Mouse (Mus musculus) frontal cortex, adult 2 months (tissue): ENCODE data around the gene Fndc3a. TPM values are rescaled to one million over a fixed set of nuclear protein-coding genes. Genes with fewer than 3 reads are reported as not detected.

Experiments
- DNase-seq, 2 experiments: peaks; one replicate each; pipeline ENCODE4 v3.0.0; 2022; ENCODE audit warnings: low spot score in 1 of 2; ENCODE audit errors: extremely low spot score in 1 of 2
- polyA plus RNA-seq: library from polyadenylated mRNA; depleted of rRNA; stranded (reverse); fragments of >200 nt; gene quantifications from 2 replicates; pipeline ENCODE4 v1.2.3, GENCODE M21; 2012; rRNA removed

Fndc3a gene
- polyA plus RNA-seq, 1 experiment, result 24.8 TPM

GRCm38 (mm10) chr14:72558795-72559194 lies 151.0 kb downstream of the Fndc3a start:
- no peak for DNase-seq

DNA sequence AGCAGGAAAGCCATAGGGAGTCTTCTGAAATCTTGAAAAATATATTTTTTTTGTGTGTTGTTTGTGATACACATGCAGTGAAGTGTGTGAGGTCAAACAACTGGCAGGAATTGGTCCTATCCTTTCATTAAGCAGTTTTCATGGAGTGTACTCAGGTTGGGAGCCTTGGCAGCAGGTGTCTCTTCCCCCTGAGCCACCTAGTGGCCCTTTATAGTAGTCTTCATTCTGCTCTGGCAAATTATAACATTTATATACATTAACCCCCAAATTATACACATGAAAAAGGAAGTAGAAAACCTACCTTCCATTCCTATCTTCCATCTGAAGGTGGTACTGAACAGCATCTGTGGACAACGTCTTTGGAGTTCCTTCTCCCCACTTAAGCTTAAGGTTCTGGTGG lies 154.0 kb downstream of the Fndc3a start:
- DNase-seq, result no peak

- no peak for DNase-seq
These were observed 173.3 kb downstream of the Fndc3a start for GRCm38 (mm10) chr14:72536392-72537017.

DNA sequence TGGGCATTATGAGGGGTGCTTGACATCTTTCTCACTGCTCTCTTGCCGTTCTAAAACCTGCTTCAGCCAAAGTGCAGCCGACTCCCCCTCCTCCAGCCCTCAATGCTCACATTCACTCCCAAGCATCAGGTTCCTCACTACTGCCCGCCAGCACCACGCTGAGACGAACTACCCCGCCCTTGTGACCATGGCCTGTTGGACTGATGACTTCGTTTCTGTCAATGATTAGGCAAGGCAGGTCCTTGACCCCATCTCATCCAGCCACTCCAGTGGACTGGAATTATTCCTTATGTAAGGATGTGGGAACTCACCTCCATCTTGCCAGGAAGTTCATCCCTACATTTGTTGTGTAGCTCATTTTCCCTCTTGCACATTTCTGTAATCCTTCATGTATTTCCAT lies 175.9 kb downstream of the Fndc3a start:
- no peak for DNase-seq

GRCm38 (mm10) chr14:72532028-72532917 lies 177.5 kb downstream of the Fndc3a start:
- peak in 1 of 2 experiments; percentile 21 for DNase-seq

GRCm38 (mm10) chr14:72527126-72527525 lies 182.7 kb downstream of the Fndc3a start:
- no peak for DNase-seq

DNA sequence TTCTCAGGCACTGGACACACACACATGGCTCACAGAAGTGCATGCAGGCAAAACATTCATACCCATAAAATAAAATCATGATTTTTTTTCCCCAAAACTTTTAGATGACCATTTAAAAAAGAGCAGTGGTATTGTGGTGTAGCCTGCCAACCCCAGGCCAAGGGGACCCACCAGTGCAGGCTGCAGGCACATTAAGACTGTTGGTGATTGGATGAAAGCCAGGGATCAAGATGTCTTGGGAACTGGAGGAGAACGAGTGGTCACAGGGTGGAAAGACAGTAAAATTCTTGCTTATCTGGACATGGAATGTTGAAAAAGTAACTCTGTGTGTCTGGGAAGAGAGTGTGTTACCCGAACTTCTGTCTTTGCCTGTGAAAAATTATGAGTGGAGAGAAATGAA lies 190.2 kb downstream of the Fndc3a start:
- DNase-seq, result no peak

GRCm38 (mm10) chr14:72518786-72519185 lies 191.0 kb downstream of the Fndc3a start:
- no peak for DNase-seq

DNA sequence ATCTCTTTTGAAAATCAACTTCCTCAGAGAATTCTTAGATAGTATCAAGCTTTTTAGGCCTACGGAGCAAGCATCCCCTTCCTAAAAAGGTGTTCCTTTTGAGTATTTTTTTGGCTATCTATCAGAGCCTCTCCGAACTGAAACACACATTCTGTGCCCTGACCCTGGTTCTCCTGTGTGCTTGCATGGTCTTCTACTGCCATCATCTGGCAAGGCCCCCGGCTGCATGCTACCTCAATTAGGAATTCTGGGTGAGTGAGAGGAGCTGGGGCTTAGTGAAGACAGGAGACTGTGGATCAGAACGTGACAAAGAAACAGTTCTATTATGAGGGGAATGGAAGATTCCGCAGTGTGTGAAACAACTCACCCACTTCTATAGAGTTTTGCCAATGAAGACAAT lies 193.4 kb downstream of the Fndc3a start:
- peak in 1 of 2 experiments; percentile 75 for DNase-seq

GRCm38 (mm10) chr14:72506723-72507420 lies 202.9 kb downstream of the Fndc3a start:
- no peak for DNase-seq

- no peak for DNase-seq
These were observed 203.6 kb downstream of the Fndc3a start for GRCm38 (mm10) chr14:72506018-72506722.

DNA sequence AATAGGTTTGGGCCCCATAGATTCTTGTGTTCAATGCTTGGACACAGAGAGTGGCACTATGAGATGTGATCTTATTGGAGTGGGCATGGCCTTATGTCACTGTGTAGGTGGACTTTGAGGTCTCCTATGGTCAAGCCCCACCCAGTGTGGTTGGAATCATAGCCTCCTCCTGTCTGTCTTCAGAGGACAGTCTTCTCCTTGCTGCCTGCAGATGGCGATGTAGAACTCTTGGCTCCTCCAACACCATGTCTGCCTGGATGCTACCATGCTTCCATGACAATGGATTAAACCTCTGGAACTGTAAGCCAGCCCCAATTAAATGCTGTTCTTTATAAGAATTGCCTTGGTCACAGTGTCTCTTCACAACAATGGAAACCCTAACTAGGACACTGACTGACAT lies 204.8 kb downstream of the Fndc3a start:
- no peak for DNase-seq

DNA sequence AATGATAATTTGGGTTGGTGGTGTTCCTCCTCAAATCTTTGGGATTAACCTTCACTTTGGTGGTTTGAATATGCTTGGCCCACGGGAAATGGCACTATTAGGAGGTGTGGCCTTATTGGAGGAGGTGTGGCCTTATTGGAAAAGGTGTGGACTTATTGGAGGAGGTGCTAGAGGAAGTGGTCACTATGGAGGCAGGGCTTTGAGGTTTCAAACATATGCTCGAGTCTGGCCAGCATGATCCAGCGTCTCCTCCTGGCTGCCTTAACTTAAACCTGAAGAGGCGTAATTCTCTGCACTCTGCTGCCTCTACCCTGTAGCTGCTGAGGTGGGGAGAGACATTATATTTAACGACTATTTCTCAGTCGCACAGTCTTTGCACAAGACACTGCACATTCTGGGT lies 206.6 kb downstream of the Fndc3a start:
- DNase-seq, result no peak

- DNase-seq, result no peak
These were observed 216.0 kb downstream of the Fndc3a start for GRCm38 (mm10) chr14:72493775-72494174.

DNA sequence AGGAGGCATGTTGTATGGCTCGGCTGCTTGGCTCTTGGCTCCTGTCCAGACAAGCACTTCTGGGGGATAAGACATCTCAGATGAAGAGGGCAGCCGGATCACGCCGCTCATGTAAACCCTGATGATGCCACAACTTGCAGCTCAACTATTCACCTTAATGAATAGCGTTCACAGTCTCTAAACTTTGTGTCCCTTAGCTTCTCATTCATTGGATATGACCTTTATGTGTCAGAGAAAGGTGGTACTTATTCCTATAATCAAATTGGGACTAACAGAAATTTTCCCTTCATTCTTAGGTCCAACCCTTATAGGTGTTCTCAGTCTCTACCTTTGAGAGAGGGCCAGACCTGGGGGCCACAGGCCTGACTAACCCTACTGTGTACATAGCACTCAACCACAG lies 218.1 kb downstream of the Fndc3a start, which contains the start of gene Gm9195:
Gene Gm9195, minus strand, starts transcription at position 101 of the 400 bp plus-strand sequence.
- DNase-seq, result no peak

DNA sequence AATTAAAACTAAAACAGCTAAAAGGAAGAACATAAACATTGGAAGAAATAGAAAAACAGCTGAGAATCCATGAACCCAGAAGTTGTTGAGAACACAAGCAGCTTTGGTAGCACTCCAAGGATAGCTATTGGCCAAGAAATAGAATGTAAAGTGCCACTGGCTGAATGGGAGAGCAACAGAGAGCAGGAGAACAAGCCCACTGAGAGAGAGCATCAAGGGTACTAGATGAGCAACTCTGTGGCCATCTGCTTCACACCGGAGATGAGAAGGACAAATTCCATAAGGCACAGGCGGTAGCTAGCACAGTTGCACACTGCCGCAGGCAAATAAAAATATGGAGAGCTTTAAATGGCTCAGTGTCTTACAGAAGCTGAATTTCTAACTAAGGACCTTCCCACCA lies 219.4 kb downstream of the Fndc3a start:
- peak; percentile 3 to 12 for DNase-seq

Other genes with a start within 250 kb of the Fndc3a start
- not detected in 2 replicates for gene Gm9195, start 218.2 kb downstream of the Fndc3a start, polyA plus RNA-seq